Comparison of ENCODE assay signal across 10 mouse cellular contexts in the genomic region with DNA sequence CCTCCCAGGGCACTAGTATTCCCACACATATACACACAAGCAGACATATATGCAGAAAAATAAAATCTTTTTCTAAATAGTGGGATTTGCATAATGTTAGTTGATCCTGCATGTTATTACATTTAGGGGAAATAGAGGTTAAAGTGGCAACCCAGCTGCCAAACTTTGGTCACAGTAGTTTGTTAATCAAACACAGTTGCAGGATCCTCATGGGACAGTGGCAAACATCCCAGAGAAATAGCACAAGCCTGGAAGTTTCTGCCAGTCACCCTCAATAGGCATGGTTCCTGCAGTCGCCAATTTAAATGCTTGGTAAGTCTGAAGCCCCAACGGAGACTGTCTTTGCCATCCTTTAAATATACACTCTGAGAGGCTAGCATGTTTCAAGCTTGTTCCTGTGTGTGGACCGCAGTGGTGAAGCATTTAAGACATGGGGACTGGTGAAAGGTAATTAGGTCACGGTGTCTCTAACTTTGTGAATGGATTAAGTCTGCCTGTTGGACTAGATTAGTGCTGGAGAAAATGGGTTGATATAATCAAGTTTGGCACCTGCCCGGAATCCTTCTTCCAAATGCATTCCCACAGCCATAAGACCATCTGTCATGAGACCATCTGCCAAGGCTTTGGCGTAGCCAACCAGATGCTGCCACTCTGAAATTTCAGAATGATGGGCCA.
DNase-seq lines count a peak whose midpoint lies in the region; ATAC-seq and TF ChIP-seq lines count a peak whose summit lies in the region.
"Had no signal": no experiment of that assay in that cellular context is flagged by ENCODE, and none has a peak within 500 bp of the region (broad histone marks: within the 10 kb centered on the region; RNA-seq: fewer than 3 reads in every experiment).

No protein-coding gene starts in this region.

- no peaks in the 10 kb centered on the region for H3K36me3 ChIP-seq in hindbrain, embryonic 13.5 days
- H3K36me3 ChIP-seq in hindbrain, embryonic 12.5 days: no peaks in the 10 kb centered on the region
- no peaks in the 10 kb centered on the region for H3K36me3 ChIP-seq in heart, embryonic 14.5 days (ENCODE audit: control insufficient read depth, insufficient read depth, low read length)
- H3K36me3 ChIP-seq in midbrain, postnatal 0 days (ENCODE audit: insufficient read depth, low read length): no peaks in the 10 kb centered on the region

- no peaks in the 10 kb centered on the region for H3K27me3 ChIP-seq in hindbrain, embryonic 13.5 days
- no peaks in the 10 kb centered on the region for H3K27me3 ChIP-seq in hindbrain, embryonic 12.5 days
- H3K27me3 ChIP-seq in cerebellum, adult 2 months (ENCODE audit: control insufficient read depth, insufficient read depth, low read length): no peaks in the 10 kb centered on the region
- H3K27me3 ChIP-seq in heart, embryonic 14.5 days (ENCODE audit: control insufficient read depth, insufficient read depth, low read length): no peaks in the 10 kb centered on the region
- no peaks in the 10 kb centered on the region for H3K27me3 ChIP-seq in midbrain, postnatal 0 days (ENCODE audit: insufficient read depth, low read length)

- H3K9me3 ChIP-seq in hindbrain, embryonic 13.5 days: no peaks in the 10 kb centered on the region
- no peaks in the 10 kb centered on the region for H3K9me3 ChIP-seq in hindbrain, embryonic 12.5 days (replicated peaks)
- 0 out of 2 replicates have a peak, but pooled peaks cover 4% of the 10 kb centered on the region for H3K9me3 ChIP-seq in heart, embryonic 14.5 days (ENCODE audit: control insufficient read depth, low read length)
- no peaks in the 10 kb centered on the region for H3K9me3 ChIP-seq in midbrain, postnatal 0 days (ENCODE audit: low read length)

- H3K4me1 ChIP-seq in hindbrain, embryonic 13.5 days (replicated peaks): peaks cover 17% of the 10 kb centered on the region
- peaks cover 16% of the 10 kb centered on the region for H3K4me1 ChIP-seq in hindbrain, embryonic 12.5 days
- peaks cover 9% of the 10 kb centered on the region; the same call in 1 of the 2 replicates for H3K4me1 ChIP-seq in cerebellum, adult 2 months (ENCODE audit: control insufficient read depth, insufficient read depth, low read length)
- H3K4me1 ChIP-seq in heart, embryonic 14.5 days (ENCODE audit: control insufficient read depth in 2 of 2, insufficient read depth in 2 of 2, low read length in 2 of 2): peaks cover 21 to 24% of the 10 kb centered on the region in 2 experiments
- H3K4me1 ChIP-seq in midbrain, postnatal 0 days (ENCODE audit: insufficient read depth, low read length): peaks cover 11% of the 10 kb centered on the region

- peak; percentile 62 to 80 for DNase-seq in cerebellum, adult 2 months
- peak; percentile 76 for DNase-seq in midbrain, postnatal 0 days (ENCODE audit: low spot score)
- no peak for DNase-seq in urinary bladder, postnatal 14 days (ENCODE audit: low spot score)
- DNase-seq in kidney, postnatal 36 days: no peak
- DNase-seq in urinary bladder, postnatal 36 days (ENCODE audit: low spot score in 2 of 2): no peak
- DNase-seq: kidney, postnatal 10 days had no signal

- no peak for ATAC-seq in hindbrain, embryonic 13.5 days (ENCODE audit: low FRiP score)
- no peak for ATAC-seq in hindbrain, embryonic 12.5 days (ENCODE audit: low FRiP score)
- ATAC-seq in heart, embryonic 14.5 days (ENCODE audit: insufficient number of reproducible peaks, insufficient read depth, low FRiP score, low read depth): no peak
- no peak for ATAC-seq in midbrain, postnatal 0 days (ENCODE audit: low FRiP score)

- H3K27ac ChIP-seq in hindbrain, embryonic 13.5 days: peak overlapping the region; percentile 67; the same call in 1 of the 2 replicates
- no peak overlapping the region for H3K27ac ChIP-seq in hindbrain, embryonic 12.5 days
- no peak overlapping the region for H3K27ac ChIP-seq in cerebellum, adult 2 months (ENCODE audit: insufficient read depth, low read length)
- peak overlapping the region; percentile 39 to 44; a peak in 3 of 4 replicates for H3K27ac ChIP-seq in heart, embryonic 14.5 days (replicated peaks in 1 of 2; ENCODE audit: control insufficient read depth in 1 of 2, insufficient read depth in 1 of 2, low read depth in 2 of 2, low read length in 2 of 2)
- H3K27ac ChIP-seq in midbrain, postnatal 0 days (ENCODE audit: low read depth, low read length): no peak overlapping the region

- 70% methylated on average over 6 of the region's 6 CpGs for WGBS in hindbrain, embryonic 13.5 days
- 68% methylated on average over 6 of the region's 6 CpGs for WGBS in hindbrain, embryonic 12.5 days
- WGBS in cerebellum, adult 2 months: 8% methylated on average over 6 of the region's 6 CpGs
- WGBS in heart, embryonic 14.5 days: 88% methylated on average over 6 of the region's 6 CpGs
- WGBS in midbrain, postnatal 0 days: 34% methylated on average over 6 of the region's 6 CpGs

- no peak overlapping the region for H3K4me3 ChIP-seq in hindbrain, embryonic 13.5 days
- no peak overlapping the region for H3K4me3 ChIP-seq in hindbrain, embryonic 12.5 days
- no peak overlapping the region for H3K4me3 ChIP-seq in cerebellum, adult 2 months (replicated peaks; ENCODE audit: insufficient read depth, low read depth, low read length)
- H3K4me3 ChIP-seq in heart, embryonic 14.5 days (ENCODE audit: control insufficient read depth in 1 of 2, insufficient read depth in 1 of 2, low read depth in 1 of 2, low read length in 2 of 2): no peak overlapping the region
- no peak overlapping the region for H3K4me3 ChIP-seq in midbrain, postnatal 0 days (ENCODE audit: low read depth, low read length)

- TF ChIP-seq POLR2A in cerebellum, adult 2 months (IDR thresholded peaks at IDR 0.05; ENCODE audit: borderline replicate concordance, insufficient read depth, low read length): no peak

- H3K4me2 ChIP-seq in hindbrain, embryonic 13.5 days: no peak overlapping the region
- no peak overlapping the region for H3K4me2 ChIP-seq in hindbrain, embryonic 12.5 days (replicated peaks)
- no peak overlapping the region for H3K4me2 ChIP-seq in heart, embryonic 14.5 days (ENCODE audit: low read length)
- no peak overlapping the region for H3K4me2 ChIP-seq in midbrain, postnatal 0 days (ENCODE audit: low read depth, low read length, poor library complexity, severe bottlenecking)

- TF ChIP-seq CTCF in cerebellum, adult 2 months (IDR thresholded peaks at IDR 0.05; ENCODE audit: borderline replicate concordance, insufficient read depth, low read depth, low read length): no peak
- no peak for TF ChIP-seq CTCF in midbrain, postnatal 0 days (IDR thresholded peaks at IDR 0.05)

- H3K9ac ChIP-seq in hindbrain, embryonic 13.5 days: no peak overlapping the region
- no peak overlapping the region for H3K9ac ChIP-seq in hindbrain, embryonic 12.5 days
- no peak overlapping the region for H3K9ac ChIP-seq in heart, embryonic 14.5 days (ENCODE audit: low read length)
- H3K9ac ChIP-seq in midbrain, postnatal 0 days (replicated peaks; ENCODE audit: low read length, poor library complexity, severe bottlenecking): no peak overlapping the region
- H3K9ac ChIP-seq: liver, postnatal 0 days had no signal

Comparison
In these comparisons a context has a peak if more than half of its experiments do, and no peak if none do; other contexts are left out.
1. H3K27ac ChIP-seq: peak in hindbrain, embryonic 13.5 days (single experiment) and heart, embryonic 14.5 days (2 of 2); none in hindbrain, embryonic 12.5 days (single experiment), cerebellum, adult 2 months (single experiment) and midbrain, postnatal 0 days (single experiment).
2. DNase-seq: peak in cerebellum, adult 2 months (2 of 2) and midbrain, postnatal 0 days (single experiment); none in urinary bladder, postnatal 14 days (single experiment), kidney, postnatal 36 days (0 of 2) and urinary bladder, postnatal 36 days (0 of 2).